16 mouse cellular contexts compared by ENCODE assay signal in genomic region chr6:108529150-108529549, GRCm38 (mm10).
DNase-seq lines count a peak whose midpoint lies in the region; ATAC-seq lines count a peak whose summit lies in the region.
"Had no signal": no experiment of that assay in that cellular context is flagged by ENCODE, and none has a peak within 500 bp of the region (broad histone marks: within the 10 kb centered on the region; RNA-seq: fewer than 3 reads in every experiment).

No protein-coding gene starts in this region.

- DNase-seq in spleen, adult 12 weeks (ENCODE audit: low spot score) = peak; percentile 64
- DNase-seq in spleen, adult 18-20 months = no peak
- DNase-seq in MN1 (ENCODE audit: low spot score) = no peak
- no peak for DNase-seq in left cerebral cortex, postnatal 25 days (ENCODE audit: low spot score in 2 of 2)
- DNase-seq in urinary bladder, postnatal 4 days (ENCODE audit: low spot score in 2 of 2) = no peak
- DNase-seq: adrenal gland, adult 8-10 months; cerebellum, adult 18-20 months; heart, adult 11 months; heart, postnatal 36 days; lung, adult 2 months; thymus, postnatal 36 days had no signal

- no peak overlapping the region for H3K4me3 ChIP-seq in intestine, embryonic 16.5 days (ENCODE audit: low read length)
- no peak overlapping the region for H3K4me3 ChIP-seq in stomach, embryonic 16.5 days (replicated peaks; ENCODE audit: low read length)

- WGBS in intestine, embryonic 16.5 days = 89% methylated on average over 3 of the region's 3 CpGs
- 87% methylated on average over 3 of the region's 3 CpGs for WGBS in stomach, embryonic 16.5 days

- H3K27me3 ChIP-seq in intestine, embryonic 16.5 days (replicated peaks; ENCODE audit: control insufficient read depth, insufficient read depth, low read length) = no peaks in the 10 kb centered on the region
- no peaks in the 10 kb centered on the region for H3K27me3 ChIP-seq in stomach, embryonic 16.5 days (ENCODE audit: control insufficient read depth, insufficient read depth, low read length)

- H3K9me3 ChIP-seq in intestine, embryonic 16.5 days (ENCODE audit: control insufficient read depth, low read length) = no peaks in the 10 kb centered on the region
- H3K9me3 ChIP-seq in stomach, embryonic 16.5 days (replicated peaks; ENCODE audit: control insufficient read depth, low read length) = no peaks in the 10 kb centered on the region

- no peak overlapping the region for H3K27ac ChIP-seq in intestine, embryonic 16.5 days (ENCODE audit: low read length)
- H3K27ac ChIP-seq in stomach, embryonic 16.5 days (ENCODE audit: low read length) = no peak overlapping the region

- intact Hi-C loops in left cerebral cortex, postnatal 25 days (cut with DNase I) = no loop called here

- peaks cover 25% of the 10 kb centered on the region for H3K4me1 ChIP-seq in intestine, embryonic 16.5 days (ENCODE audit: control insufficient read depth, insufficient read depth, low read length)
- H3K4me1 ChIP-seq in stomach, embryonic 16.5 days (ENCODE audit: control insufficient read depth, insufficient read depth, low read length) = peaks cover 23% of the 10 kb centered on the region

- no peak overlapping the region for H3K4me2 ChIP-seq in intestine, embryonic 16.5 days (ENCODE audit: low read depth, low read length)
- no peak overlapping the region for H3K4me2 ChIP-seq in stomach, embryonic 16.5 days (ENCODE audit: low read depth, low read length)
- H3K4me2 ChIP-seq: midbrain, embryonic 11.5 days had no signal

- peak; percentile 24 for ATAC-seq in intestine, embryonic 16.5 days
- peak; percentile 9; the same call in 1 of the 2 replicates for ATAC-seq in megakaryocyte, adult 5-6 weeks (ENCODE audit: poor library complexity, severe bottlenecking)
- ATAC-seq in stomach, embryonic 16.5 days (ENCODE audit: insufficient read depth, low FRiP score) = 0 out of 2 replicates have a peak, but pooled peaks have one; percentile 6
- ATAC-seq: inflammation-experienced regulatory T-cells, adult 6 months had no signal

- H3K36me3 ChIP-seq in intestine, embryonic 16.5 days (ENCODE audit: control insufficient read depth, insufficient read depth, low read length) = no peaks in the 10 kb centered on the region
- H3K36me3 ChIP-seq in stomach, embryonic 16.5 days (ENCODE audit: control insufficient read depth, insufficient read depth, low read length) = no peaks in the 10 kb centered on the region

- no peak overlapping the region for H3K9ac ChIP-seq in intestine, embryonic 16.5 days (ENCODE audit: low read depth, low read length)
- H3K9ac ChIP-seq in stomach, embryonic 16.5 days (ENCODE audit: low read length) = no peak overlapping the region
